Mouse (Mus musculus) midbrain, embryonic 13.5 days (tissue): ENCODE data around the gene Col15a1. TPM values are rescaled to one million over a fixed set of nuclear protein-coding genes. Genes with fewer than 3 reads are reported as not detected.

Source experiments
- ATAC-seq: fragments of 200-750 bp; cut with Nextera tagmentation; 2 replicates; pipeline ENCODE4 v1.8.0; 2017; ENCODE audit warnings: mild to moderate bottlenecking, moderate TSS enrichment, moderate library complexity
- H3K27ac ChIP-seq: fragments of 300-500 bp; sonication (generic); 2 replicates; pipeline ENCODE4 v1.5.1; 2015; ENCODE audit warnings: inconsistent platforms, mild to moderate bottlenecking, moderate library complexity
- H3K27me3 ChIP-seq: fragments of 300-500 bp; sonication (generic); 2 replicates; pipeline ENCODE4 v1.6.1; 2015; ENCODE audit warnings: mild to moderate bottlenecking, inconsistent platforms
- H3K36me3 ChIP-seq: fragments of 300-500 bp; sonication (generic); 2 replicates; pipeline ENCODE4 v1.6.1; 2015; ENCODE audit warnings: mild to moderate bottlenecking, inconsistent platforms
- H3K4me1 ChIP-seq: fragments of 300-500 bp; sonication (generic); replicated peaks from 2 replicates; pipeline ENCODE4 v1.6.1; 2015; ENCODE audit warnings: inconsistent platforms
- H3K4me2 ChIP-seq: fragments of 300-500 bp; sonication (generic); replicated peaks from 2 replicates; pipeline ENCODE4 v1.6.1; 2015; ENCODE audit warnings: moderate library complexity, mild to moderate bottlenecking, inconsistent platforms
- H3K4me3 ChIP-seq: fragments of 300-500 bp; sonication (generic); replicated peaks from 2 replicates; pipeline ENCODE4 v1.5.1; 2015; ENCODE audit warnings: mild to moderate bottlenecking, inconsistent platforms
- H3K9ac ChIP-seq: fragments of 300-500 bp; sonication (generic); replicated peaks from 2 replicates; pipeline ENCODE4 v1.6.1; 2015; ENCODE audit warnings: mild to moderate bottlenecking, inconsistent platforms
- H3K9me3 ChIP-seq: fragments of 300-500 bp; sonication (generic); 2 replicates; pipeline ENCODE4 v1.6.1; 2016; ENCODE audit warnings: mild to moderate bottlenecking, inconsistent platforms
- WGBS: fragments of 180-500 bp; shearing (Covaris S2); methylation state at CpG from one replicate; pipeline ENCODE4 v1.1.7; 2015; 5-methylcytosine and 5-hydroxymethylcytosine counted together
- polyA plus RNA-seq: library from polyadenylated mRNA; unstranded; fragments of >200 nt; fragmentation: Nextera tagmentation; extraction: Ambion mirVana; gene quantifications from 2 replicates; pipeline ENCODE4 v1.2.1, GENCODE M21; 2015

Gene Col15a1
- polyA plus RNA-seq, 1 experiment from 2014 or later: 1.5 TPM

DNA sequence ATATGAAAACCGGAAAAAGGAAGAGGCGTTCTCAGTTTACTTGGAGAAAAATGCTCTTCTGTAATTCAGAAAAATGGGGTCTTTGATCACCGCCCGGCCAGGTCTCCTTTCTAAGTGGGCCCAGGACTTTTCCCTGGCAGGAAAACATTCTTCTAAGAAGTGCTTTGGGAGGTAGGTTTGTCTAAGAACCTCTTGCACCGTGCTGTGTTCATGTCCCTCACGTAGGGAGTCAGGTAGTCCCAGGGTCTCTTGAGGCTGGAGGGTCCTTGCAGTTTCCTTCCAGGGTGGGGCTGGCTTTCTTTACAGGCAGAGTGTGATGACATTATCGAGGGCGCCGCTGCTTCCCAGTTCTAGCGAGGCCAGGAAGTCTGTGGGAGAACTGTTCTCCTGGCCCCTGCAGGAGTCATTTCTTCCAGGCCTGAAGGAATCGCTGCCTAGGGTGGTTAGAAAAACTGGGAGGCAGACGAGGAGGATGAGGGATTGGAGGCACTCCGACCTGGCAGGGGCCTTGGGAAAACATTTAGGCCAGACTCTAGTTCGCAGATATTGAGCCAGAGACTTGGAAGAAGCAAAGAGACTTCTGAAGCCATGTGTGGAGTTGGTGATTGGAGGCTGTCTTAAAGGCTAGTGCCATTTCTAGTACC, 25.4 kb downstream of the Col15a1 start:
- ATAC-seq: no peak
- Histone ChIP-seq H3K27ac (no peak overlapping the region), H3K27me3 (no peaks in the 10 kb centered on the region), H3K9ac (no peak overlapping the region), H3K9me3 (no peaks in the 10 kb centered on the region), H3K4me2 (no peak overlapping the region), H3K4me3 (no peak overlapping the region), H3K4me1 (peaks cover 13% of the 10 kb centered on the region), H3K36me3 (no peaks in the 10 kb centered on the region)
- WGBS: 82% methylated on average over 14 of the region's 14 CpGs

DNA sequence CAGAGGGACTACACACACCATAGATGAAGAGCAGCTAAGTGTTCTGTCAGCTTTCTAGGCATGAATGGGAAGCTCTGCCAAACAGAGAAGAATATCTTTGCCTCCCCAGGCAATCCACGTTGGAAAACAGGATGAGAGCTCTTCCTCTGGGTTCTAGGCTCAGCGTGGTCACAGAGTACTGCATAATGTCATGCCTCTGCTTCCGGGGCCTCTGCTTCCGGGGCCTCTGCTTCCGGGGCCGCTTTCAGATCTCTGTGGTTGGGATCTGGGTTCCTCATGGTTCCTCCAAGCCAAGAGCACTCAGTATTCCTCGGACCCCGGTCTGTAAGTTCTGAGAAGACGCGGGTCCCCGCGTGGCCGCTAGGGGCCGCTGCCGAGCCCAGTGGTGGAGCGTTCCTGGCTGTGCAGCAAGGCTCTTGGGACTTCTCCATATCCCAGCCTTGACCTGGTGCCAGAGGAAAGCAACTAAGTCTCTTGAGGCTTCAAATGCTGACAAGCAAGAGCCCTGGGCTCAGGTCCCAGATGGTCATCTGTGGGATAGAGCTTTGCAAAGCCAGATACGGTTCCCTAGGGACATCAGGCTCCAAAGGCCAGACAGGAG, 26.8 kb downstream of the Col15a1 start:
- H3K9ac ChIP-seq: no peak overlapping the region
- no peaks in the 10 kb centered on the region for H3K27me3 ChIP-seq
- H3K4me3 ChIP-seq: no peak overlapping the region
- H3K4me2 ChIP-seq: no peak overlapping the region
- H3K9me3 ChIP-seq: no peaks in the 10 kb centered on the region
- H3K4me1 ChIP-seq: peaks cover 13% of the 10 kb centered on the region
- no peaks in the 10 kb centered on the region for H3K36me3 ChIP-seq
- no peak overlapping the region for H3K27ac ChIP-seq
- peak; percentile 32 for ATAC-seq
- WGBS: 29% methylated on average over 17 of the region's 17 CpGs

DNA sequence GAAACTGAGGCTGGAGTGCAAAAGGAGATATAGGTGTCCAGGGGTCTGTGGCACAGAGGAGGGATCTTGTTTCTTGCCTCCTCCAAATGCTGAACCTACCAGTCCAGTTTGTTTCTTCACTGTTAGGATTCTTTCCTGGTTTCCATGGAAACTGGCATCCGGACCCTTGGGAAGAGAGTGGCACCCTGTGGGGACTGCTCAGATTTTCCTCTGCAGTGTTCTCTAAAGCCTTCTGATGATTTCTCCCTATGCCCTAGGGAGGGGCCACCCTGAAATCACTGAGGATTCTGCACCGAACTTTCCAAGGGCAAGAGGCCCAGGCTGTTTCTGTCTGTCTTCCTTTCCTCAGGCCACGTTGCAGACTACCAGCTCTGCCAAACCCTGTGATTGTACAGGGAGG, 27.4 kb downstream of the Col15a1 start:
- no peak overlapping the region for H3K4me2 ChIP-seq
- ATAC-seq: peak; percentile 51
- WGBS: 7% methylated on average over 3 of the region's 3 CpGs

DNA sequence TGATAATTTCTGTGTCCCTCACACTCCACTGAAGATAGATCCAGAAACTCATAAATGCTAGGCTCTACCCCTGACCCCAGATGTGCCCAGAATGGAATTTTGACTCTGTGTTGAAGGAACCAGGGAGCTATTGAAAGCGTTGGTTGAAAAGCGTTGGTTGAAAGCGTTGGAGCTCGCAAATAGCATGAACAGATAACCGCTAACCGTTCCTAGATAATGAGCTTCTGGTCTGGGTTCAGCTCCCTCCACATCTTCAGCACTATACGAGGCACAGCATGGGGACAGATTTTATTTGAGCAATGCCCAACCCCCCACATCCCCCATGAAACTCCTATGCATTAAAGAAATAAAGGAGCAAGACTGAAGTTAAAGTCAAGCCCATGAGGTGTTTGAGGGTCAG, 28.1 kb downstream of the Col15a1 start:
- 81% methylated on average over 7 of the region's 7 CpGs for WGBS
- no peak overlapping the region for H3K27ac ChIP-seq
- no peak overlapping the region for H3K4me3 ChIP-seq
- H3K4me1 ChIP-seq: peaks cover 13% of the 10 kb centered on the region
- no peak overlapping the region for H3K4me2 ChIP-seq
- no peak for ATAC-seq
- no peaks in the 10 kb centered on the region for H3K36me3 ChIP-seq
- H3K9me3 ChIP-seq: no peaks in the 10 kb centered on the region
- no peaks in the 10 kb centered on the region for H3K27me3 ChIP-seq
- H3K9ac ChIP-seq: no peak overlapping the region

More for the DNA sequence above, 27.4 kb downstream of the Col15a1 start:
- Histone ChIP-seq H3K4me1 (peaks cover 13% of the 10 kb centered on the region), H3K4me3 (no peak overlapping the region), H3K9me3 (no peaks in the 10 kb centered on the region), H3K27me3 (no peaks in the 10 kb centered on the region), H3K9ac (no peak overlapping the region), H3K36me3 (no peaks in the 10 kb centered on the region), H3K27ac (no peak overlapping the region)

DNA sequence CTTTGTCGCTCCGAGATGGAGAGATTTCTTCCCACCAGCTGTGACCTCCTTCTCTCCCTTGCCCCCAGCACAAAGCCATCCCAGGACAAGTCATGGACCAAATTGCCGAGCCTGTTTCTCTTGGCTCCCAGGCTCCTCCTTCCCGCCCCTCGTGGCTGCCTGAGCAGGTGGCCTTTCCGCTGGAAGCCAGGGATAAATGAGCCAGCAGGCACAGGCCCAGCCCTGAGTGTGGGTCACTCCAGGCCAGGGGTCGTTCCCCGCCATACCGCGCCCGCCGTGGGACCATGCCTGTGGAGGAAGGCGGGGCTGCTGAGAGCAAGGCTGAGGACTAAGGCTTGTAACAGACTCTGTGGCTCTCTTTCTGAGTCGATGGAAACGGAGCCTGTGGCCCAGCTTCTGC, 29.3 kb downstream of the Col15a1 start:
- H3K4me1 ChIP-seq: peaks cover 13% of the 10 kb centered on the region
- H3K4me3 ChIP-seq: no peak overlapping the region
- no peaks in the 10 kb centered on the region for H3K27me3 ChIP-seq
- H3K36me3 ChIP-seq: no peaks in the 10 kb centered on the region
- no peak overlapping the region for H3K4me2 ChIP-seq
- no peak overlapping the region for H3K27ac ChIP-seq
- no peak overlapping the region for H3K9ac ChIP-seq
- WGBS: 42% methylated on average over 15 of the region's 15 CpGs
- ATAC-seq: no peak
- no peaks in the 10 kb centered on the region for H3K9me3 ChIP-seq

DNA sequence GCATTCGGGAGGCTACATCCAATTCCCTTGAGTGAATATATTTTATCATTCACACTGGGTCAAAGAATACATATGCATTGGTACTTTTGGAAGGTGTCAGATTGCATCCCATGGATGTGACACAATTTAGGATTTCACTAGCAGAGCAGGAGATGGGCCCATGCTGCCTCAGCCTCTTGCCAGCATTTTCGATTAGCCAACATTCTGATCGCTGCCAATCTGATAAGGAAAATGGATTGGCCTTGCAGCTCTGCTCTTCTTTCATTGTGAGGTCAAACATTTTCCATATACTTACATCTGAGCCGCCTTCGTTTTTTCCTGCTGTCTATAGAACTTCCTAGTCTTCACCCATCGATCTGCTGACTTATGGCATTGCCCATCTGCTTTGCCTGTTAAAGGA, 31.2 kb downstream of the Col15a1 start:
- 88% methylated on average over 6 of the region's 6 CpGs for WGBS
- H3K36me3 ChIP-seq: no peaks in the 10 kb centered on the region
- ATAC-seq: no peak

DNA sequence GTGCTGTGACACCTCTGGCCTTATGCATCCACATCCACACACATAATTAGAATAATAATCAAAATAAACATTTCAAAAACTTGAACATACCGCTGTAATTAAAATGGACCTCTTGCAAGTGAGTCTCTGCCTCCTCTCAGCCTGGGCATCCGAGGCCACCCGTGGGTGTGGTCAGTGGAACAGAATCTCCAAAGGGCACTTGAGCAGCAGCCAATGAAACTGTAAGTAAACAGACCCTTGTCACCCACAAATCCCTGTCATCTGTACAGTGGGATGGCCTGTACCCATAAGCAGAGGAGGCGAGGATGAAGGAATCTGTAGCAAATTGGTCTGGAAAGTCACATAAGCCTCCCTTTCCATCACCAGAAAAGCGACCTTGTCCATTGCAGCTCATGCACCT, 32.9 kb downstream of the Col15a1 start:
- no peak overlapping the region for H3K4me2 ChIP-seq
- WGBS: 82% methylated on average over 5 of the region's 5 CpGs
- no peaks in the 10 kb centered on the region for H3K36me3 ChIP-seq
- H3K9me3 ChIP-seq: no peaks in the 10 kb centered on the region
- H3K4me3 ChIP-seq: no peak overlapping the region
- ATAC-seq: no peak
- no peak overlapping the region for H3K27ac ChIP-seq
- H3K4me1 ChIP-seq: 0 out of 2 replicates have a peak, but pooled peaks cover 7% of the 10 kb centered on the region
- no peaks in the 10 kb centered on the region for H3K27me3 ChIP-seq
- H3K9ac ChIP-seq: no peak overlapping the region

More for the DNA sequence above, 31.2 kb downstream of the Col15a1 start:
- Histone ChIP-seq H3K9ac (no peak overlapping the region), H3K27me3 (no peaks in the 10 kb centered on the region), H3K4me1 (peaks cover 13% of the 10 kb centered on the region), H3K4me2 (no peak overlapping the region), H3K4me3 (no peak overlapping the region), H3K9me3 (no peaks in the 10 kb centered on the region), H3K27ac (no peak overlapping the region)

DNA sequence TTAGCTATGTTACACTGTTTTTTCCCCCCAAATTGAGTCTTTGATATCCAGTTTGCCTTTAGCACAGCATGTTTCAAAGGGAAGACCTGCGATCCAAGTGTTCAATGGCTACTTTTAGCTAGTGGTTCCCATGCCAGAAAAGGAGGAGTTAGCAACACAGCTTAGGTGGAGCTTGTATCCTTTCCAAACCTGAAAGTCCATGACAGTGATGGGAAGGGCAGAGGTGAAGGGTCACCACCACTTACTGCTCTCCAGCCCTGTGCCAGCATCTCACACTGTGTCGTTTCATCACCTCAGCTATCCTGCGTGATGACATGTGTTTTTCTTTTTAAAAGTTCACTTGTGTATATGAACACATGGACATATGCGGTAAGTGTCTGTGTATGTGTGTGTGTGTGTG, 34.2 kb downstream of the Col15a1 start:
- 86% methylated on average over 4 of the region's 4 CpGs for WGBS
- H3K9me3 ChIP-seq: no peaks in the 10 kb centered on the region
- no peak for ATAC-seq
- H3K4me1 ChIP-seq: 0 out of 2 replicates have a peak, but pooled peaks cover 5% of the 10 kb centered on the region
- H3K4me2 ChIP-seq: no peak overlapping the region
- no peaks in the 10 kb centered on the region for H3K27me3 ChIP-seq
- no peak overlapping the region for H3K27ac ChIP-seq
- H3K9ac ChIP-seq: no peak overlapping the region
- no peak overlapping the region for H3K4me3 ChIP-seq
- H3K36me3 ChIP-seq: no peaks in the 10 kb centered on the region

DNA sequence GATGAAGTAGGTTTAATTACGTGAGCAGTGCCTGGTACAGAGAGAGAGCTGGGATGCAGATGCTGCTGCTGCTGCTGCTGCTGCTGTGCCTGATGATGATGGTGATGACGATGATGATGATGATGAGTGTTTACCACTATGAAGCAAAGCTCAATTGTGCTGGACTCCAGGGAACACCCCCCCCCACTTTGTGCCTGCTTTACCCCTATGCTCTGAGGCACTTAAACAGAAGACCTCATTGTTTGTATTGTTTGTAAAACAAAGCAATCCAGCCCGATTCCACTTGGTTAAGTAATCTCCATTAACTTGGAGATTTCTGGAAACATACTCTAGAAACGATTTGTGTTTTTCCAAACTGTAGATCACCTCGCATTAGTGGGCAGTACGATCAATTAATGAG, 36.7 kb downstream of the Col15a1 start:
- Histone ChIP-seq H3K9ac (no peak overlapping the region), H3K4me1 (0 out of 2 replicates have a peak, but pooled peaks cover 2% of the 10 kb centered on the region), H3K27me3 (no peaks in the 10 kb centered on the region), H3K4me2 (no peak overlapping the region), H3K36me3 (no peaks in the 10 kb centered on the region), H3K9me3 (no peaks in the 10 kb centered on the region), H3K27ac (no peak overlapping the region), H3K4me3 (no peak overlapping the region)
- ATAC-seq: no peak
- 53% methylated on average over 6 of the region's 6 CpGs for WGBS

DNA sequence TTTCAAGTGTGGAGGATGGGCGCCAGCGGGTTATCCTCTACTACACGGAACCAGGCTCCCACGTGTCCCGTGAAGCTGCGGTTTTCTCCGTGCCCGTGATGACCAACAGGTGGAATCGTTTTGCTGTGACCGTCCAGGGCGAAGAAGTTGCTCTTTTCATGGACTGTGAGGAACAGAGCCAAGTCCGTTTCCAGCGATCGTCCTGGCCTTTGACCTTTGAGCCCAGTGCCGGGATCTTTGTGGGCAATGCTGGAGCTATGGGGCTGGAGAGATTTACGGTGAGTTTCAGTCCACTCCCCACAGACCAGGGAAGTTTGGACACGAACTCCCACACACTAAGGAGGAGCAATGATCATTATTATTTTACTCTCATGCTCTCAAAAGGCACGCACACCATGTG, 37.7 kb downstream of the Col15a1 start:
- no peaks in the 10 kb centered on the region for H3K27me3 ChIP-seq
- 0 out of 2 replicates have a peak, but pooled peaks cover 2% of the 10 kb centered on the region for H3K4me1 ChIP-seq
- no peaks in the 10 kb centered on the region for H3K36me3 ChIP-seq
- WGBS: 96% methylated on average over 18 of the region's 18 CpGs
- H3K9me3 ChIP-seq: no peaks in the 10 kb centered on the region
- no peak overlapping the region for H3K4me3 ChIP-seq
- no peak overlapping the region for H3K4me2 ChIP-seq
- H3K9ac ChIP-seq: no peak overlapping the region
- H3K27ac ChIP-seq: no peak overlapping the region
- no peak for ATAC-seq

DNA sequence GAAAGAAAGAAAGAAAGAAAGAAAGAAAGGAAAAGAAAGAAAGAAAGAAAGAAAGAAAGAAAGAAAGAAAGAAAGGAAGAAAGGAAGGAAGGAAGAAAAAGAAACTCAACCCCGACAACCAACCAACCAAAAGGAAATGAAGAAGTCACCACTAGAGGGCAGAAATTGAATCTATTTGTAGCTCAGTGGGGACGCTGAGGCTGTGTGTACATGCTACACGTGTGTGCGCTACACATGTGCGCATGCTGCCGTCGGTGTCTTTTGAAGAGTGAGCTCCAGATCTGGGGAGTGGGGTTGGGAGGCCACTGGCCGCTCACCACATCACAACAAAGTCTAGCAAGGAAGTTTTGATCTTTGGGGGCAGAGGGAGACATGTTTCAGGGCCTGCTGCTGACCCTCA, 38.9 kb downstream of the Col15a1 start:
- Histone ChIP-seq H3K27ac (no peak overlapping the region), H3K36me3 (no peaks in the 10 kb centered on the region), H3K9ac (no peak overlapping the region), H3K4me3 (no peak overlapping the region), H3K9me3 (no peaks in the 10 kb centered on the region), H3K4me2 (no peak overlapping the region), H3K4me1 (0 out of 2 replicates have a peak, but pooled peaks cover 2% of the 10 kb centered on the region), H3K27me3 (no peaks in the 10 kb centered on the region)
- 69% methylated on average over 8 of the region's 8 CpGs for WGBS
- ATAC-seq: no peak

DNA sequence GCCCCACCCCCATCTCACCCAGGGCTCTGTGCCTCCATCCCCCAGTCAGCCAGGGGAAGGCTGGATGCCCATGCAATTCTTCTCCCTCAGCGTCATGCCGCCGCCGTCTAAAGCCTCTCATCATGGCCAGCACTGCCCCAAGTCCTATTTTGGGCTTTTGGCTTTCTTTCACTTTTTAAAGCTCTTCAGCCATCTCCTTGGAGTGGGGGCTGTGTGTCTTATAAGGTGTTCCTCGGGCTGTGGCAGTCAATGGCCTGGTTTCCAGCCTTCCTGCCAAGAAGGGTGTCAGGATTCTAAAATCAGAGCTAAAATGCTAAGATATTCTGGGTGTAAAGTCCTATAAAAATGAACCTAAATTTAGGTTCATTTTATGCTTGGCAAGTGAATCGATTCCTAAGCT, 39.6 kb downstream of the Col15a1 start:
- WGBS: 56% methylated on average over 6 of the region's 6 CpGs
- H3K36me3 ChIP-seq: no peaks in the 10 kb centered on the region
- H3K9me3 ChIP-seq: no peaks in the 10 kb centered on the region
- H3K4me1 ChIP-seq: 0 out of 2 replicates have a peak, but pooled peaks cover 2% of the 10 kb centered on the region
- no peak for ATAC-seq
- no peak overlapping the region for H3K9ac ChIP-seq
- no peak overlapping the region for H3K4me3 ChIP-seq
- no peak overlapping the region for H3K4me2 ChIP-seq
- no peaks in the 10 kb centered on the region for H3K27me3 ChIP-seq
- H3K27ac ChIP-seq: no peak overlapping the region
